Mouse (Mus musculus) lung, postnatal 0 days (tissue): ENCODE data around the gene Glrp1. TPM values are rescaled to one million over a fixed set of nuclear protein-coding genes. Genes with fewer than 3 reads are reported as not detected.

ENCODE experiments used
- ATAC-seq: fragments of 200-750 bp; cut with Nextera tagmentation; 2 replicates; pipeline ENCODE4 v1.8.0; 2017; ENCODE audit warnings: moderate library complexity
- DNase-seq: peaks from one replicate; pipeline ENCODE4 v3.0.0-alpha.2; 2016; ENCODE audit warnings: low spot score
- H3K27ac ChIP-seq: fragments of 300-500 bp; sonication (generic); 2 replicates; pipeline ENCODE4 v1.5.1; 2014; ENCODE audit warnings: antibody characterized with exemption, mild to moderate bottlenecking, low read length, mixed read lengths
- H3K27me3 ChIP-seq: fragments of 300-500 bp; sonication (generic); replicated peaks from 2 replicates; pipeline ENCODE4 v1.6.1; 2014; ENCODE audit warnings: low read length, mixed read lengths; ENCODE audit not compliant: insufficient read depth
- H3K36me3 ChIP-seq: fragments of 300-500 bp; sonication (generic); 2 replicates; pipeline ENCODE4 v1.6.1; 2014; ENCODE audit warnings: low read length, mixed read lengths; ENCODE audit not compliant: insufficient read depth
- H3K4me1 ChIP-seq: fragments of 300-500 bp; sonication (generic); 2 replicates; pipeline ENCODE4 v1.6.1; 2014; ENCODE audit warnings: antibody characterized with exemption, low read depth, low read length, mixed read lengths; ENCODE audit not compliant: insufficient read depth
- H3K4me2 ChIP-seq: fragments of 300-500 bp; sonication (generic); replicated peaks from 2 replicates; pipeline ENCODE4 v1.6.1; 2014; ENCODE audit warnings: low read depth, mild to moderate bottlenecking, low read length, moderate library complexity, mixed read lengths
- H3K4me3 ChIP-seq: fragments of 300-500 bp; sonication (generic); 2 replicates; pipeline ENCODE4 v1.5.1; 2014; ENCODE audit warnings: low read depth, low read length
- H3K9ac ChIP-seq: fragments of 300-500 bp; sonication (generic); replicated peaks from 2 replicates; pipeline ENCODE4 v1.6.1; 2014; ENCODE audit warnings: low read depth, mild to moderate bottlenecking
- H3K9me3 ChIP-seq: fragments of 300-500 bp; sonication (generic); 2 replicates; pipeline ENCODE4 v1.6.1; 2016; ENCODE audit warnings: low read length, mixed read lengths
- CTCF ChIP-seq: IDR thresholded peaks from 2 replicates; pipeline ENCODE4 v1.5.1; 2016; ENCODE audit warnings: antibody characterized with exemption, mild to moderate bottlenecking
- EP300 ChIP-seq: IDR thresholded peaks from 2 replicates; pipeline ENCODE4 v1.6.1; 2016; ENCODE audit warnings: antibody characterized with exemption, mild to moderate bottlenecking, control low read depth
- WGBS: fragments of 180-500 bp; shearing (Covaris S2); extraction: QIAGEN DNeasy Blood & Tissue Kit; methylation state at CpG from one replicate; pipeline ENCODE4 v1.1.7; 2014; 5-methylcytosine and 5-hydroxymethylcytosine counted together
- polyA plus RNA-seq: library from polyadenylated mRNA; unstranded; fragments of >200 nt; fragmentation: Nextera tagmentation; extraction: Ambion mirVana; gene quantifications from 2 replicates; pipeline ENCODE4 v1.2.1, GENCODE M21; 2015

Gene Glrp1
- polyA plus RNA-seq, 1 experiment from 2014 or later: 0.06 TPM

DNA sequence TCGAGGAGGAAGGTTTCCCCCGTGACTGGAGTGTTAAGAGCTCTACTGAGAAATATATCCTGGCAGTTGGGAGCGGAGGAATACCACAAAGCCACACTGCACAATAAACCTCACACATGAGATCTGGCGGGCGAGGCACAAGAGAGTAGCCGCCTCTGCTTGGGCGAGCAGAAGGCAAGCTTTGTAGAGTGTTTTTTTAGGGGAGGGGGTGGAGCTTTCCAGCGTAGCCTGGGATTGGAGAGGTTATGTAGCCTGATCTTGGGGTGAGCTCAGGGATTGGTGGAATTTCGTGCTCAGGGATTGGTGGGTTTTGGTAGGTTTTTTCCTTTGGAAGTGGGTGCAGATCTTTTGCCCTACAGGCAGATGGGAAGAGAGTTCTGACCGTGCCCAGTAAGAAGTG, 19.7 kb downstream of the Glrp1 start:
- Histone ChIP-seq H3K4me2 (no peak overlapping the region), H3K4me3 (no peak overlapping the region), H3K27me3 (no peaks in the 10 kb centered on the region), H3K4me1 (no peaks in the 10 kb centered on the region), H3K9me3 (no peaks in the 10 kb centered on the region), H3K27ac (no peak overlapping the region), H3K36me3 (no peaks in the 10 kb centered on the region), H3K9ac (no peak overlapping the region)
- DNase-seq (no peak), ATAC-seq (no peak)
- WGBS: 90% methylated on average over 10 of the region's 10 CpGs
- TF ChIP-seq CTCF: no peak
- no peak for TF ChIP-seq EP300

DNA sequence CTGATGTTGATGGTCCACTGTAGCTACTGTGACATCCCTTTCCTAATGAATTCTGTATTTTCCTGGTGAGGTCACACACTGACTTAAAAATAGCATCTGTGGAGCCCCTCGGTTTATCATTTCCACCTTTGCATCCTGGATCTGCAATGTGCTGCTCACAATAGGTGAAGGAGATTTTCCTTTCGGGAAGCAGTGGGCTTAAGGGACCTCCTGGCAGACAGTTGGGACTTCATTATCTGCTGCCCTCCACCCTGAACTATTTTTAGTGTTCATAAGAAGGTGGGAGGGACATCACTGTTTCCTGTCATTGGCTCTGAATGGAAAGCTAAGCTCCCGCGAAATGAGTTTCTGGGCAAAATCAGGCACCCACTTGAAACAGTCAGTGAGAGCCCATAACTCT, 20.9 kb downstream of the Glrp1 start:
- H3K4me2 ChIP-seq: no peak overlapping the region
- ATAC-seq (no peak), DNase-seq (no peak)
- TF ChIP-seq CTCF (no peak), EP300 (no peak; the same call in 1 of the 2 replicates)
- no peak overlapping the region for H3K9ac ChIP-seq
- 37% methylated on average over 4 of the region's 4 CpGs for WGBS
- no peaks in the 10 kb centered on the region for H3K36me3 ChIP-seq
- no peaks in the 10 kb centered on the region for H3K4me1 ChIP-seq
- H3K27ac ChIP-seq: no peak overlapping the region
- no peaks in the 10 kb centered on the region for H3K27me3 ChIP-seq
- H3K4me3 ChIP-seq: no peak overlapping the region
- H3K9me3 ChIP-seq: no peaks in the 10 kb centered on the region

- no peaks in the 10 kb centered on the region for H3K9me3 ChIP-seq
- H3K27ac ChIP-seq: no peak overlapping the region
- ATAC-seq: no peak
- DNase-seq: no peak
- no peak overlapping the region for H3K9ac ChIP-seq
- H3K4me2 ChIP-seq: no peak overlapping the region
- TF ChIP-seq EP300 (no peak), CTCF (no peak)
- no peaks in the 10 kb centered on the region for H3K4me1 ChIP-seq
- 83% methylated on average over 4 of the region's 4 CpGs for WGBS
- no peaks in the 10 kb centered on the region for H3K27me3 ChIP-seq
- no peak overlapping the region for H3K4me3 ChIP-seq
- no peaks in the 10 kb centered on the region for H3K36me3 ChIP-seq
These were observed 23.5 kb downstream of the Glrp1 start for GRCm38 (mm10) chr1:88486336-88486735.

DNA sequence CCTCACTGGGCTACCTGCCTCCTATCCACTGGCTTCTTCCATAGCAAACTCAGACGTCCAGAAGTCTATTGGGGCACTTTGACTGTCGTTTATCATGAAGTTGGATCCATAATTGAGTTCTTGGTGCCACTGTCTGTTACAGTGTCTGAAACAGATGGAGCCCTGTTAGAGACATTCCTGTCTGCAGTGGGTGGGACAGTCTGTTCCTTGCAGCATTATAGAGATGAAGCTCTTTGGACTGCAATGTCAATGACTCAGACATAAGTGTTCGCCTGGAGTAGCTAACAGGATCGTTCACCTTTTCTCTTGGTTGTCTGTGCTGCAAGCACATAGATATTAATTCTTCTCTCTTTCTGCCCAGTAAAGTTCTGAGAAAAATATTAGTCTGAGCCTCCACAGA, 25.8 kb downstream of the Glrp1 start:
- Histone ChIP-seq H3K27me3 (no peaks in the 10 kb centered on the region), H3K4me1 (no peaks in the 10 kb centered on the region), H3K4me2 (no peak overlapping the region), H3K9ac (no peak overlapping the region), H3K27ac (no peak overlapping the region), H3K4me3 (no peak overlapping the region), H3K9me3 (no peaks in the 10 kb centered on the region), H3K36me3 (no peaks in the 10 kb centered on the region)
- WGBS: 68% methylated on average over 4 of the region's 4 CpGs
- ATAC-seq (no peak), DNase-seq (no peak)
- TF ChIP-seq CTCF (no peak), EP300 (no peak)

GRCm38 (mm10) chr1:88482142-88483099, 27.4 kb downstream of the Glrp1 start:
- TF ChIP-seq EP300 (peak; percentile 87), CTCF (no peak)
- no peak overlapping the region for H3K27ac ChIP-seq
- H3K27me3 ChIP-seq: no peaks in the 10 kb centered on the region
- ATAC-seq (peak; percentile 87), DNase-seq (peak; percentile 69)
- H3K4me3 ChIP-seq: no peak overlapping the region
- no peaks in the 10 kb centered on the region for H3K36me3 ChIP-seq
- H3K4me1 ChIP-seq: peaks cover under 1% of the 10 kb centered on the region; the same call in 1 of the 2 replicates
- WGBS: 29% methylated on average over 17 of the region's 17 CpGs
- no peak overlapping the region for H3K4me2 ChIP-seq
- no peak overlapping the region for H3K9ac ChIP-seq
- no peaks in the 10 kb centered on the region for H3K9me3 ChIP-seq

GRCm38 (mm10) chr1:88480594-88480993, 29.3 kb downstream of the Glrp1 start:
- 74% methylated on average over 8 of the region's 8 CpGs for WGBS
- Histone ChIP-seq H3K4me3 (no peak overlapping the region), H3K9me3 (no peaks in the 10 kb centered on the region), H3K4me1 (peaks cover 8% of the 10 kb centered on the region; the same call in 1 of the 2 replicates), H3K4me2 (no peak overlapping the region), H3K36me3 (no peaks in the 10 kb centered on the region), H3K27me3 (no peaks in the 10 kb centered on the region), H3K27ac (no peak overlapping the region), H3K9ac (no peak overlapping the region)
- no peak for DNase-seq
- no peak for TF ChIP-seq EP300
- TF ChIP-seq CTCF: no peak
- no peak for ATAC-seq
